Mouse (Mus musculus) forebrain, embryonic 14.5 days (tissue): ENCODE results near the gene Hal. TPM values are rescaled to one million over a fixed set of nuclear protein-coding genes. Genes with fewer than 3 reads are reported as not detected.

ENCODE experiments used
- ATAC-seq: fragments of 200-750 bp; cut with Nextera tagmentation; 2 replicates; pipeline ENCODE4 v1.8.0; 2017; ENCODE audit warnings: mild to moderate bottlenecking, moderate library complexity
- DNase-seq: peaks from one replicate; pipeline ENCODE4 v3.0.0-alpha.2; 2015; ENCODE audit warnings: low spot score
- H3K27ac ChIP-seq: fragments of 300-500 bp; sonication (generic); 2 replicates; pipeline ENCODE4 v1.5.1; 2014; ENCODE audit warnings: low read depth, mild to moderate bottlenecking, control low read depth, low read length, moderate library complexity
- H3K27me3 ChIP-seq: fragments of 300-500 bp; sonication (generic); replicated peaks from 2 replicates; pipeline ENCODE4 v1.6.1; 2014; ENCODE audit warnings: low read length, control low read depth, mixed read lengths; ENCODE audit not compliant: control insufficient read depth, insufficient read depth
- H3K36me3 ChIP-seq: fragments of 300-500 bp; sonication (generic); 2 replicates; pipeline ENCODE4 v1.6.1; 2014; ENCODE audit warnings: low read length, control low read depth; ENCODE audit not compliant: control insufficient read depth, insufficient read depth
- H3K4me1 ChIP-seq: fragments of 300-500 bp; sonication (generic); 2 replicates; pipeline ENCODE4 v1.6.1; 2014; ENCODE audit warnings: antibody characterized with exemption, low read length, control low read depth; ENCODE audit not compliant: control insufficient read depth, insufficient read depth
- H3K4me2 ChIP-seq: fragments of 300-500 bp; sonication (generic); 2 replicates; pipeline ENCODE4 v1.6.1; 2014; ENCODE audit warnings: mild to moderate bottlenecking, control low read depth, low read length
- H3K4me3 ChIP-seq: fragments of 300-500 bp; sonication (generic); 2 replicates; pipeline ENCODE4 v1.5.1; 2014; ENCODE audit warnings: low read depth, low read length, control low read depth
- H3K9ac ChIP-seq: fragments of 300-500 bp; sonication (generic); 2 replicates; pipeline ENCODE4 v1.6.1; 2014; ENCODE audit warnings: mild to moderate bottlenecking, low read length, control low read depth, moderate library complexity
- H3K9me3 ChIP-seq: fragments of 300-500 bp; sonication (generic); replicated peaks from 2 replicates; pipeline ENCODE4 v1.6.1; 2016; ENCODE audit warnings: low read length, control low read depth, mixed read lengths; ENCODE audit not compliant: control insufficient read depth
- WGBS: fragments of 180-500 bp; shearing (Covaris S2); extraction: QIAGEN DNeasy Blood & Tissue Kit; methylation state at CpG from one replicate; pipeline ENCODE4 v1.1.7; 2014; 5-methylcytosine and 5-hydroxymethylcytosine counted together
- polyA plus RNA-seq: library from polyadenylated mRNA; unstranded; fragments of >200 nt; fragmentation: Nextera tagmentation; extraction: Ambion mirVana; gene quantifications from 2 replicates; pipeline ENCODE4 v1.2.1, GENCODE M21; 2014

The Hal gene
- polyA plus RNA-seq, 1 experiment from 2014 or later: not detected

DNA sequence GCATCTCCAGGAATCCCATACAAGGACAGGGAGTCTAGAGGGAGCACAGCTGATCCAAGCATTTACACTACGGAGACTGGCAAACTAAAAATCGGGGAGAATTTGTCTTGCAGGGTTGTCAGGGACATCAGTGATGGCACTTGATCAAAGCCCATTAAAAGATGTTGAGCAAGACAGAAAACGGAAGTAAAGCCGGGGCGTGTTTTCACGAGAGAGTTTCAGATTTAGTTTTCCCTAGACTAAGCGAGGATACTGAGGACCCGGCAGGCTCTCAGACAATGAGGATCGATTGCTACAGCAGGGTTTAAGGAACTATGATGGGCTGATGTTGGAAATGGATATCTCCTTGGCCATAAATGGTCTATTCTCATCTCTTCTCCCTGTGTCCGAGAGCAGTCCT lies 78.5 kb downstream of the Hal start:
- ATAC-seq: no peak
- no peaks in the 10 kb centered on the region for H3K27me3 ChIP-seq
- 90% methylated on average over 10 of the region's 10 CpGs for WGBS

DNA sequence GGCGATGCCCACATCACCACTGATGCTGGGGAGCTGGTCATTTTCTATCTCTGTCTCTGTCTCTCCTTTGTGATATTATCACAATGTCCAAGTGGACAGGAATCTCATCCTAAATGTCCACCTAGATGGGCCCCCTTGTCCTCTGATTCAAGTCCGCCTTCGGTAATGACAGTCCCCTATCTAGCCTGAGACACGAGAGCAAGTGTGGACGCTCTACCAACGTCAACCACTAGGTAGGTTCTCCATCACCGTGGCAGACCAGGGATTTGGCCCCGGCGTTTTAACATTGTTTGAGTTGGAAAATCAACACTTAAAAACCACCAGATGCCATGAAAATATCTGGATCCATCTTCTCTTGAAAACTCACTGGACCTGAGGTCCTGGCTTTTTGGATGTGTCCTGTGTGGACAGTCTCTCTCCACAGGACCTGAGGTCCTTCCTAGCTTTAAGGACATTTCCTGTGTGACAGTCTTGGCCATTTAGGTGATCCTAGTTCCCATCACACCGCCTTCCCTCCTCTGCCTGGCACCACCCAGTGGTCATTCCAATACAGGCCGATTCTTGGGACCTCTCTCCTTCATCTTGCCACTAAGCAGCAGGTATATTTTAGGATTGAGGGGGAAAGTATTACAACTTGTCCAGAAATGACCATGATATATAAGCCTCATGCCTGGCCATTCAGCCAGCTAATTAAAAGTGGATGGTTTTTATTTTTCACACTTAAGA lies 79.4 kb downstream of the Hal start:
- Histone ChIP-seq H3K4me1 (no peaks in the 10 kb centered on the region), H3K36me3 (no peaks in the 10 kb centered on the region), H3K27me3 (no peaks in the 10 kb centered on the region), H3K9me3 (no peaks in the 10 kb centered on the region), H3K9ac (no peak overlapping the region), H3K4me2 (no peak overlapping the region), H3K27ac (no peak overlapping the region), H3K4me3 (no peak overlapping the region)
- ATAC-seq: no peak
- 86% methylated on average over 11 of the region's 11 CpGs for WGBS
- DNase-seq: no peak

More for the DNA sequence above, 78.5 kb downstream of the Hal start:
- Histone ChIP-seq H3K4me3 (no peak overlapping the region), H3K36me3 (no peaks in the 10 kb centered on the region), H3K4me2 (no peak overlapping the region), H3K4me1 (no peaks in the 10 kb centered on the region), H3K9me3 (no peaks in the 10 kb centered on the region), H3K9ac (no peak overlapping the region), H3K27ac (no peak overlapping the region)
- no peak for DNase-seq

DNA sequence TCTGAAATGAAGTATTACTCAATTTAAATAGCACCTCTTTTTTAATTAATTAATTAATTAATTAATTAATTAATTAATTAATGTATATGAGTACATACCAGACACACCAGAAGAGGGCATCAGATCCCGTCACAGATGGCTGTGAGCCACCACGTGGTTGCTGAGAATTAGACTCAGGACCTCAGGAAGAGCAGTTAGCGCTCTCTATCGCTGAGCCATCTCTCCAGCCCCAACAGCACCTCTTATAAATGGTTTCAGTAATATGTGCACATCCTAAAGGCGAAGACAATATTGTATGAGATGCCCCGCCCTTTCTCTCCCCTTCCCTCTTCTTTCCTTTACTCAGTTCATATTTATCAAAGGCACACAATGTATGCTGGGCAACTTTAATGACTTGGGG lies 80.1 kb downstream of the Hal start:
- Histone ChIP-seq H3K4me1 (no peaks in the 10 kb centered on the region), H3K4me2 (no peak overlapping the region), H3K27me3 (no peaks in the 10 kb centered on the region), H3K4me3 (no peak overlapping the region), H3K9ac (no peak overlapping the region), H3K27ac (no peak overlapping the region), H3K9me3 (no peaks in the 10 kb centered on the region), H3K36me3 (no peaks in the 10 kb centered on the region)
- 86% methylated on average over 6 of the region's 6 CpGs for WGBS
- DNase-seq (no peak), ATAC-seq (no peak)

Other genes starting within 250 kb of the Hal start
- gene Elk3, start 177.6 kb upstream of the Hal start, polyA plus RNA-seq: 7.0 and 11.0 TPM in 2 replicates
- 97.3 and 115 TPM in 2 replicates for gene Lta4h, start 35.4 kb upstream of the Hal start, polyA plus RNA-seq
- 0.18 TPM in 1 of 2 replicates, not detected in the other for gene Amdhd1, start 51.3 kb downstream of the Hal start, polyA plus RNA-seq
- 0.32 and 0.46 TPM in 2 replicates for gene Ccdc38, start 51.9 kb downstream of the Hal start, polyA plus RNA-seq
- gene Snrpf, start 100.9 kb downstream of the Hal start, polyA plus RNA-seq: 103 and 123 TPM in 2 replicates
- 0.78 and 0.97 TPM in 2 replicates for gene Ntn4, start 151.9 kb downstream of the Hal start, polyA plus RNA-seq